Mouse (Mus musculus) v-Abl transformed pro-B cells (cell line): Measurements from ENCODE around the gene Slc22a30.
"Not testable (repeated sequence)": the region's sequence is repeated elsewhere in the genome, so short reads cannot be mapped to it uniquely, and the experiment has no call there.

Experiments
- in situ Hi-C, 2 experiments: fragments of 400-800 bp; cut with MboI; formaldehyde crosslinking; loops; one replicate each; pipeline ENCODE4 v1.15.1; 2025; ENCODE audit not compliant: unreplicated experiment in 2 of 2

Gene Slc22a30

GRCm38 (mm10) chr19:8405011-8405410 lies at the start of gene Slc22a30:
Slc22a30 (minus strand) TSS chr19:8405111.
- in situ Hi-C loops: not testable (repeated sequence)

GRCm38 (mm10) chr19:8448321-8448720 lies 43.4 kb upstream of the Slc22a30 start:
- in situ Hi-C loops: no loop called here

- in situ Hi-C loops: no loop called here
These were observed 42.6 kb upstream of the Slc22a30 start for GRCm38 (mm10) chr19:8447516-8447915.

- in situ Hi-C loops: no loop called here
These were observed 26.2 kb upstream of the Slc22a30 start for GRCm38 (mm10) chr19:8431051-8431662.

GRCm38 (mm10) chr19:8407290-8408021 lies 2.5 kb upstream of the Slc22a30 start:
- in situ Hi-C loops: not testable (repeated sequence)
